Mouse (Mus musculus) CH12.LX (cell line): ENCODE measurements at regions not wholly inside any gene's neighbourhood (a gene's known extent, or its start where the extent isn't known, plus 50 kb on each side); places are given as distances from the start of the nearest gene placed in this dataset.

Source experiments
- BHLHE40 ChIP-seq: IDR thresholded peaks from 2 replicates; pipeline ENCODE4 v1.6.1; 2011; ENCODE audit warnings: mild to moderate bottlenecking, low read depth, low read length, improper control_type of control experiment
- CTCF ChIP-seq, 2 experiments: IDR thresholded peaks in 1 of 2; conservative IDR thresholded peaks in 1 of 2; 2 replicates each; pipeline ENCODE4 v1.5.1; 2011 to 2012; ENCODE audit warnings: low read depth in 2 of 2, low read length in 2 of 2, improper control_type of control experiment in 1 of 2, inconsistent platforms in 1 of 2, mild to moderate bottlenecking in 1 of 2, moderate library complexity in 1 of 2
- E2F4 ChIP-seq: IDR thresholded peaks from 2 replicates; pipeline ENCODE4 v1.6.1; 2011; ENCODE audit warnings: low read depth, low read length, improper control_type of control experiment; ENCODE audit not compliant: insufficient replicate concordance
- JUN ChIP-seq: IDR thresholded peaks from 2 replicates; pipeline ENCODE4 v1.6.1; 2011; ENCODE audit warnings: low read depth, mild to moderate bottlenecking, low read length, improper control_type of control experiment, moderate library complexity; ENCODE audit not compliant: insufficient read depth
- MAX ChIP-seq: IDR thresholded peaks from 2 replicates; pipeline ENCODE4 v1.6.1; 2011; ENCODE audit warnings: low read length, improper control_type of control experiment
- POLR2A ChIP-seq: IDR thresholded peaks from 2 replicates; pipeline ENCODE4 v1.6.1; 2011; ENCODE audit warnings: low read depth, mild to moderate bottlenecking, improper control_type of control experiment, low read length
- ZKSCAN1 ChIP-seq: IDR thresholded peaks from 2 replicates; pipeline ENCODE4 v1.6.1; 2012; ENCODE audit warnings: low read depth, inconsistent platforms, low read length, improper control_type of control experiment, borderline replicate concordance
- ZMIZ1 ChIP-seq: IDR thresholded peaks from 2 replicates; pipeline ENCODE4 v1.6.1; 2012; ENCODE audit warnings: low read depth, mild to moderate bottlenecking, inconsistent platforms, low read length, improper control_type of control experiment
- ZNF384 ChIP-seq: IDR thresholded peaks from 2 replicates; pipeline ENCODE4 v1.6.1; 2012; ENCODE audit warnings: low read depth, low read length, improper control_type of control experiment, inconsistent platforms

DNA sequence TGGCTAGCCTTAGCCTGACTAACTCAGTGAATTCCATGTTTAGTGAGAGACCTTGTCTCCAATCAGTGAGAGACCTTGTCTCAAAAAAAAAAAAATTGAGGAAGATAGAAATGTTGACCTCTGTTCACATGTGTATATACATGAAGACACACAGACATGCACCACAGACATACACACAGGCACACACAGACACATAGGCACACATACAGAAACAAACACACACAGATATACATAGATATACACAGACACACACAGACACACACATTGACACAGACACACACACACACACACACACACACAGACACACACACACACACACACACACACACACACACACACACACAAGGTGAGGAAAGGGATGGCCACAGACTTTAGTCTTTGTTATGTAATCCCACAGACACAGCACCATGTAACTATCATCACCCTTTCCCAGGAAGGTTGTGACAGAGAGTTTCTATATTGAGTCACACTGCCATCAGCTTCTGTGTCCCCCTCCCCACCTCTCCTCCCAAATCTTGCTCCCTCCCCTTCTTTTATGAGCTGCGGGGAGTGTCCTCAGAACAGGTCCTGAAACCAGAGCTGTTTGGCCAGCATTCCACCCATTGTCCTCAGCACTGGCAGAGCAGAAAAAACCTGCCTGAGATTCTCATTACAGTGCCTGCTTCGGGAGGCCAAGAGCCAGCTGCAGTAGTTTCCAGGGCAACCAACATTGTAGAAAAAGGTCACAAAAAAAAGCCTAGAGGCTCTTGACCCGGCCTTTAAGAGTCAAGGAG, 74.0 kb downstream of the Calml3 start:
- TF ChIP-seq ZMIZ1 (no peak), CTCF (conservative IDR thresholded peaks at IDR 0.05 in 1 of 2, IDR thresholded peaks at IDR 0.05 in 1 of 2; ENCODE audit: low read depth in 2 of 2, low read length in 2 of 2) (no peak), POLR2A (no peak), JUN (no peak), MAX (no peak), BHLHE40 (no peak), ZNF384 (no peak), E2F4 (no peak), ZKSCAN1 (no peak)
